Mouse (Mus musculus): Measurements from ENCODE around the gene Golim4.
A peak's percentile ranks its signal among the peaks of the same experiment; 100 is the strongest.

Golim4 gene

GRCm38 (mm10) chr3:75925123-75925522 lies 31.6 kb downstream of the Golim4 start:
- DNase-seq (ENCODE audit: low read depth) = no peak

GRCm38 (mm10) chr3:75917770-75918503 lies 38.8 kb downstream of the Golim4 start:
- DNase-seq (ENCODE audit: low read depth) = no peak

DNA sequence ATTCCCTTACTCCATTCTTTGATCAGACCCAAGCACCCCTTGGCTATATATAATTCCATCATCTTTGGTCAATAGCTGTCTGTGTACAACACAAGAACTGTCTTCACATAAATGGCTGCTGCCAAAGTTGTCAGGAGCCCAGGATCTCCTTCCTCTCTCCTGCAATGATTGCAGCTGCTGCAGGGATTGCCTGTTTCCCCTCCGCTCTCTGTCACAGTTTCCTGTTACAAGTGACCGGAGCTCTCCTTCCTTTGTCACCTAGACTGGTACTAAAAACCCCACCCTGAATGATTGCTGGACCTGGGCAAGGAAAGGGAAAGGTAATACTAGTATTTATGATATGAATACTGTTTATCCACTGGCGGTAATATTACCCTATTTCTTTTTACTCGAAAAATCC lies 44.0 kb downstream of the Golim4 start:
- no peak for DNase-seq (ENCODE audit: low read depth)

DNA sequence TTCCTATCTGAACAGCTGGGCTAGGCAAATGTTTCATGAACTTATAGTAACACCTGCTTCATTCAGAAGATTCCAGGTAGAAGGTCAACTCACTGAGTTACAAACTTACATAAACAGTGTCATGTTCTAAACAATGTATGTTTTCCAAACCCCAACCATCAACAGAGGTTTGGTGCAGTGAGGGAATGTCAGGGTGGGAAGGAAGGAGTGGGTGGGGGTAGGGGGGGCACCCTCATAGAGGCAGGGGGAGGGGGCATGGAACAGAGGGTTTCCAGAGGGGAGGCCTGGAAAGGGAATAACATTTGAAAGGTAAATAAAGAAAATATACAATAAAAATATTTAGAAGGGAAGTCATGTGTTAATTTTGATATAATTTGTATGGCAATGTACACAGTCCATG lies 46.0 kb downstream of the Golim4 start:
- DNase-seq (ENCODE audit: low read depth) = no peak

DNA sequence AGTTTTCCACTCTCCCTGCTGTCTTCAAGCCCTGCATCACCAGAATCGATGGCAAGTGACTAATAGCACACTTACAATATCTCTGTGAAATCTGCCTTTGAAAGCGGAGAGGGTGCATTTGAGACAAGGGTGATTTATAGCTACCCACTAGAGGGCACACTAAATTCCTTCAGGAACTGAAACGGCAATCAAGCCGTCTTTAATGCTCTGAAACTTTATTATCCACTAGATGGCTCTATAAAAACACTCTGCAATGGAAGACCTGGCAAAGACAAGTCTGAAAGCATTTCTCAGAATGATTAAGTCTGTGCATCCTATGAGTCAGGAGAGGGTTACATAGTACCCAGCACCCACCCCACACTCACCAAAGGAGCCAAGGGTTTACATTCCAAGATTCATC lies 46.5 kb downstream of the Golim4 start:
- DNase-seq (ENCODE audit: low read depth) = peak; percentile 59

GRCm38 (mm10) chr3:75901903-75902598 lies 54.7 kb downstream of the Golim4 start:
- no peak for DNase-seq (ENCODE audit: low read depth)

DNA sequence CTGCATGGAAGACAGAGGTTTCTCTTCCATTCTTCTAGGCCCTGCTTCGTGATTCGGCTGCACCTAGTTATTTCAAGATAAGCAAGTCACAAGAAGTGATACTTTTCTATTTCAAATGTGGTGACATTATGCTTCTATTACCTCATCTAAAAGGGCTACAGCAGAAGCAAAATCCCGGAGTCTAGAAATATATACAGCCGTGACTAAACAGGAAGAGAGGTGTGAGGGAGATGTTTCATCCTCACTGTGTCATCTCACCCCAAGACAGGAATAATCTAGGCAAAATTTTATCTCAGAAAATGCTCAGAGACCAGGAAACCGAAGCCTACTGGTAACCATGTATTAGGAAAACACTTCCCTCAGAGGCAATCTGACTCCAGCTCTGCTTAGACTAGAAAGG lies 61.7 kb downstream of the Golim4 start:
- DNase-seq (ENCODE audit: low read depth) = no peak

DNA sequence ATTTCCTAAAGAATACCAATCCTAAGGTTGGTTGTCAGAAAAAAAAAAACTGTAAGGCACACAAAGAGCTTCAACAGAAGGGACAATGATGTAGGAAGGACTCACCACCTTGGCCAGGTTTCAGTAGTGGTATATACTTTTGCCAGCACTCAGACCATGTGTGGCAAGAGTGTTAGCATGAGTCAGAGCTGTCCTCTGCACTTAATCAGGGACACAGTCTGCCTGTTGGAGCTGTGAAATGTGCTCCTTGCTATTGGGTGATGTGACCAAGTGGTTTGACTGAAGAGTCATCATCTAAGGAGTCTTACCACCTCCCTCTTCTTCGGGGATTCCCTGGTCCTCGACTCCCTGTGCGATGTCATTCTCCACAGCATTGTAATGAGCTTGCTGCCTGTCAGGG lies 65.2 kb downstream of the Golim4 start:
- DNase-seq (ENCODE audit: low read depth) = no peak

GRCm38 (mm10) chr3:75889323-75889722 lies 67.4 kb downstream of the Golim4 start:
- DNase-seq (ENCODE audit: low read depth) = no peak

DNA sequence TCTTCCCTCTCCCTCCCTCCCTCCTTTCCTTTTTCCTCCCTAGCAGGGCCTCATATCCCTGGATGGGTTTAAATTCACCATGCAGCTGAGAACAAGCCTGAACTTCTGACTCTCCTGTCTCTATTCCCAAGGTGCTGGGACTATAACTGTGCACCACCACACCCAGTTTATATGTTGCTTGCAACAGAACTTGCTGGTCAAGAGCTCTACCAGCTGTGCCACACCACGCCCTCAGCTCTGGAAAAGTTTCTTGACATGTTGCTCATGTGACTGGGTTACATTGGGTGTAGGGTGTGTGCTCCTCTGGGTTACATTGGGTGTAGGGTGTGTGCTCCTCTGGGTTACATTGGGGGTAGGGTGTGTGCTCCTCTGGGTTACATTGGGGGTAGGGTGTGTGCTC lies 75.2 kb downstream of the Golim4 start:
- no peak for DNase-seq (ENCODE audit: low read depth)

DNA sequence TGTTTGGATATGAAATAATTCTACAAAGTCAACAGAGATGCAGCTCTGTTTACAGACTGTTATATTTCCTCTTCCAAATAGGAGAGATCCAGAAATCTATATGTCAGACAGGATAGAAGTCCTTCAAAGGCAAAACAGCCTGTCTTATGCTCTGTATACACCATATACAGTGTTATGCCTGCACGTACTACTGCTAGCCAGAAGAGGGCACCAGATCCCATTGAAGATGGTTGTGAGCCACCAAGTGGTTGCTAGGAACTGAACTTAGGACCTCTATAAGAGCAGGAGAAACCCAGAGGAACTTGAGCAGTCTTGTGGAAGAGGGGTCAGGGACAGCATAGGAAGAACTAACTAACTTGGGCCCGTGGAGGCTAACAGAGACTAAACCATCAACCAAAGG lies 77.5 kb downstream of the Golim4 start:
- DNase-seq (ENCODE audit: low read depth) = no peak

DNA sequence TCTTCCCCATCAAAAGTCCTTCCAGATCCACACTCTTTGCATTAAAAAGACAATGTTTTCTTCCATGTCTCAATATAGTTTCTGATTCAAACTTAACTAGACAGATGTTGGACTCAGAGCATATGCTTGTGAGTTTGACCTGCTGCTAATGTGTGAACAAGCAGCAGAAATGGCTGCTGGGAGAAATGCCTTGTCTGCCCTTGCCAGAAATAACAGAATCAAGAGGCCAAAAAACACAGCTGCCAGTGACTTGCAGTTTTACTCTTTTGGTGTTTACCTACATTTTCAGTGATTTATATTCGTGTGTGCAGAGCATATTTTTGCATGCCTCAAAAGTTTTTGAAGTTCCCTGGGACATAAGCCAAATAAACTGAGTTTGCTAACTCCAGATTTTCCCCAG lies 87.9 kb downstream of the Golim4 start:
- DNase-seq (ENCODE audit: low read depth) = peak; percentile 84

DNA sequence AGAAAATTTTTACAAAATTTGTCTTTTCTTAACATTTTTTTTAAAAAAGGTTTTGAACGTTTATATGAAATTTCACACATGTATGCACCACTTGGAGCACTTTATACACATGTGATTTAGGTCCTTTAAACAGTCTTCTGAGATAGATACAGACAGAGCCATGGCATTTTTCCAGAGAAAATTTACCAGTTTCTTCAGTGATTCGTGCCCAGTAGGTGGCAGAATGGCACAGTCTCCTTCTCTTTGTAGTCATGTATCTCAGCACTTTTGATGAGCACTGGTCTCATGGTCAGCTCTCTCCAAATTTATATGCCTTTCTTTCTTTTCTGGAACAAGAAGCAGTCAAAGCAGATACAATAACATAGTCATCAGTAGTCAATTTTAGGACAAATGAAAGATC lies 92.5 kb downstream of the Golim4 start:
- DNase-seq (ENCODE audit: low read depth) = no peak

DNA sequence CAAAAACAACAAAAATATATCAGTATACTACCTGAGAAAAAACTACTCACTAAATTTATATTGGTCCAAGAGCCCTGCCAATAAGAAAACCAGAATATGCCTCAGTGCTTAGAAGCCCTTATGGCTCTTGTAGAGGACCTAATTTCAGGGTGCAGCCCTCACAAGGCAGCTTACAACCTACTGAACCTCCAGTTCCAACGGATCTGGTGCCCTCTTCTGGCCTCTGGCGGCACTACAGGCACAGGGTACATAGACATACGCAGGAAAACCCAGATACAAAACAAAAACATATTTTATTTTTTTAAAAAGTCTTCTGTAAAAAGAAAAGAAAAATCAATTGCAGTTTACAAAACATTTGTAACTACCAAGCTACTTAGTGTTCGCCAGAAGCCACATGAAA lies 95.1 kb downstream of the Golim4 start:
- DNase-seq (ENCODE audit: low read depth) = no peak

GRCm38 (mm10) chr3:75860760-75861159 lies 96.0 kb downstream of the Golim4 start:
- no peak for DNase-seq (ENCODE audit: low read depth)

GRCm38 (mm10) chr3:75835286-75835967 lies 121.3 kb downstream of the Golim4 start:
- no peak for DNase-seq (ENCODE audit: low read depth)

- no peak for DNase-seq (ENCODE audit: low read depth)
These were observed 121.9 kb downstream of the Golim4 start for GRCm38 (mm10) chr3:75834827-75835226.
